Mouse (Mus musculus) CH12.LX (cell line): Measurements from ENCODE around the gene Aim2. TPM values are rescaled to one million over a fixed set of nuclear protein-coding genes. Genes with fewer than 3 reads are reported as not detected.

Experiments used
- DNase-seq: peaks from one replicate; pipeline ENCODE4 v3.0.0-alpha.2; 2013; ENCODE audit errors: extremely low read depth
- H3K27ac ChIP-seq: 2 replicates; pipeline ENCODE4 v1.5.1; 2012; ENCODE audit warnings: low read depth, mild to moderate bottlenecking, control low read depth, moderate library complexity; ENCODE audit not compliant: insufficient read depth
- H3K27me3 ChIP-seq: replicated peaks from 2 replicates; pipeline ENCODE3; 2012; ENCODE audit warnings: inconsistent platforms
- H3K36me3 ChIP-seq, 2 experiments: replicated peaks in 1 of 2; 2 replicates each; pipeline versions ENCODE3 to v1.6.1; 2012; ENCODE audit warnings: inconsistent platforms in 1 of 2, low read length in 1 of 2, mild to moderate bottlenecking in 1 of 2, mixed read lengths in 1 of 2, moderate library complexity in 1 of 2; ENCODE audit not compliant: control insufficient read depth in 1 of 2, insufficient read depth in 1 of 2
- H3K4me1 ChIP-seq, 2 experiments: 2 replicates each; pipeline ENCODE4 v1.6.1; 2012; ENCODE audit warnings: inconsistent platforms in 1 of 2, moderate library complexity in 1 of 2; ENCODE audit not compliant: insufficient read depth in 2 of 2, control insufficient read depth in 1 of 2
- H3K4me2 ChIP-seq: 2 replicates; pipeline ENCODE4 v1.6.1; 2012; ENCODE audit warnings: low read depth, mild to moderate bottlenecking, control low read depth; ENCODE audit not compliant: poor library complexity, insufficient read depth, severe bottlenecking
- H3K4me3 ChIP-seq, 3 experiments: fragments of 150-350 bp in 1 of 3; sonication (generic) in 1 of 3; replicated peaks in 1 of 3; 2 replicates each; pipeline versions ENCODE3 to v1.5.1; 2011 to 2012; ENCODE audit warnings: low read depth in 2 of 3, low read length in 2 of 3, mild to moderate bottlenecking in 2 of 3, moderate library complexity in 2 of 3, control low read depth in 1 of 3, improper control_type of control experiment in 1 of 3, inconsistent platforms in 1 of 3, mixed read lengths in 1 of 3; ENCODE audit not compliant: poor library complexity in 1 of 3
- H3K79me2 ChIP-seq: replicated peaks from 2 replicates; pipeline ENCODE4 v1.6.1; 2012; ENCODE audit warnings: mild to moderate bottlenecking, moderate library complexity; ENCODE audit not compliant: control insufficient read depth, poor library complexity, insufficient read depth, severe bottlenecking; ENCODE audit errors: extremely low read depth
- H3K9ac ChIP-seq: 2 replicates; pipeline ENCODE4 v1.6.1; 2012; ENCODE audit warnings: low read depth, mild to moderate bottlenecking, control low read depth, moderate library complexity; ENCODE audit not compliant: insufficient read depth
- H3K9me3 ChIP-seq: replicated peaks from 2 replicates; pipeline ENCODE3; 2012; ENCODE audit warnings: low read length, inconsistent platforms, mixed read lengths
- BHLHE40 ChIP-seq: IDR thresholded peaks from 2 replicates; pipeline ENCODE4 v1.6.1; 2011; ENCODE audit warnings: mild to moderate bottlenecking, low read depth, low read length, improper control_type of control experiment
- CHD1 ChIP-seq: IDR thresholded peaks from 2 replicates; pipeline ENCODE4 v1.6.1; 2012; ENCODE audit warnings: low read depth, low read length, improper control_type of control experiment, inconsistent platforms
- E2F4 ChIP-seq: IDR thresholded peaks from 2 replicates; pipeline ENCODE4 v1.6.1; 2011; ENCODE audit warnings: low read depth, low read length, improper control_type of control experiment; ENCODE audit not compliant: insufficient replicate concordance
- GABPA ChIP-seq: IDR thresholded peaks from 2 replicates; pipeline ENCODE4 v1.6.1; 2012; ENCODE audit warnings: low read depth, low read length, improper control_type of control experiment, inconsistent platforms; ENCODE audit not compliant: insufficient replicate concordance
- HCFC1 ChIP-seq: IDR thresholded peaks from 2 replicates; pipeline ENCODE4 v1.6.1; 2012; ENCODE audit warnings: low read depth, mild to moderate bottlenecking, inconsistent platforms, low read length, improper control_type of control experiment
- MAFK ChIP-seq: IDR thresholded peaks from 2 replicates; pipeline ENCODE4 v1.6.1; 2011; ENCODE audit warnings: low read length, improper control_type of control experiment; ENCODE audit not compliant: insufficient replicate concordance
- MAZ ChIP-seq: IDR thresholded peaks from 2 replicates; pipeline ENCODE4 v1.6.1; 2012; ENCODE audit warnings: low read depth, mild to moderate bottlenecking, inconsistent platforms, low read length, improper control_type of control experiment, moderate library complexity
- MYC ChIP-seq: IDR thresholded peaks from 2 replicates; pipeline ENCODE4 v1.6.1; 2011; ENCODE audit warnings: low read depth, mild to moderate bottlenecking, improper control_type of control experiment, low read length
- PAX5 ChIP-seq: IDR thresholded peaks from 2 replicates; pipeline ENCODE4 v1.6.1; 2012; ENCODE audit warnings: low read length, inconsistent platforms, mixed read lengths
- RAD21 ChIP-seq: IDR thresholded peaks from 2 replicates; pipeline ENCODE4 v1.6.1; 2011; ENCODE audit warnings: low read depth, mild to moderate bottlenecking, low read length, improper control_type of control experiment, moderate library complexity
- RCOR1 ChIP-seq: conservative IDR thresholded peaks from 2 replicates; pipeline ENCODE4 v1.6.1; 2012; ENCODE audit warnings: low read depth, mild to moderate bottlenecking, inconsistent platforms, low read length, improper control_type of control experiment
- SIN3A ChIP-seq: IDR thresholded peaks from 2 replicates; pipeline ENCODE4 v1.6.1; 2012; ENCODE audit warnings: low read length, improper control_type of control experiment, inconsistent platforms
- SMC3 ChIP-seq: IDR thresholded peaks from 2 replicates; pipeline ENCODE4 v1.6.1; 2011; ENCODE audit warnings: low read depth, low read length, improper control_type of control experiment
- TBP ChIP-seq: conservative IDR thresholded peaks from 2 replicates; pipeline ENCODE4 v1.6.1; 2011; ENCODE audit warnings: low read depth, low read length, improper control_type of control experiment
- TCF12 ChIP-seq: IDR thresholded peaks from 2 replicates; pipeline ENCODE4 v1.6.1; 2014; ENCODE audit warnings: low read depth, mild to moderate bottlenecking, inconsistent platforms, low read length, improper control_type of control experiment
- UBTF ChIP-seq: IDR thresholded peaks from 2 replicates; pipeline ENCODE4 v1.6.1; 2012; ENCODE audit warnings: low read depth, mild to moderate bottlenecking, inconsistent platforms, low read length, improper control_type of control experiment, moderate library complexity
- USF1 ChIP-seq: IDR thresholded peaks from 2 replicates; pipeline ENCODE4 v1.6.1; 2014; ENCODE audit warnings: low read depth, mild to moderate bottlenecking, inconsistent platforms, low read length, improper control_type of control experiment
- ZC3H11A ChIP-seq: IDR thresholded peaks from 2 replicates; pipeline ENCODE4 v1.6.1; 2012; ENCODE audit warnings: low read depth, mild to moderate bottlenecking, inconsistent platforms, low read length, improper control_type of control experiment
- ZKSCAN1 ChIP-seq: IDR thresholded peaks from 2 replicates; pipeline ENCODE4 v1.6.1; 2012; ENCODE audit warnings: low read depth, inconsistent platforms, low read length, improper control_type of control experiment, borderline replicate concordance
- dilution Hi-C: fragments of 300-500 bp; cut with MboI; formaldehyde crosslinking; loops from 2 replicates; pipeline ENCODE4 v1.14.3; 2020; ENCODE audit warnings: low sequenced_read_pairs; ENCODE audit not compliant: extremely low pct_unique_long_range_greater_than_20kb, extremely low pct_ligation_motif_present
- in situ Hi-C: fragments of 300-500 bp; cut with MboI; formaldehyde crosslinking; loops from 3 replicates; pipeline ENCODE4 v1.14.3; 2019; ENCODE audit warnings: low sequenced_read_pairs, low pct_ligation_motif_present, low pct_unique_long_range_greater_than_20kb, mixed read lengths
- polyA plus RNA-seq: library from polyadenylated mRNA; unstranded; fragments of >175 nt; gene quantifications from 2 replicates; pipeline ENCODE4 v1.2.1, GENCODE M21; 2012; ENCODE audit warnings: low read depth; ENCODE audit not compliant: insufficient read length
- total RNA-seq, 2 experiments: library from RNA; depleted of rRNA; stranded (reverse); fragments of 300-350 nt in 1 of 2; fragments of >200 nt in 1 of 2; gene quantifications; 2 replicates each; pipeline ENCODE4 v1.2.3; 2012 to 2014

The Aim2 gene
- total and polyA plus RNA-seq, 3 experiments = 59.7 to 117 (median 87.0) TPM

GRCm38 (mm10) chr1:173369611-173370010 is 18.9 kb downstream of the Aim2 start:
- dilution Hi-C loops = no loop called here

GRCm38 (mm10) chr1:173370456-173370855 is 19.8 kb downstream of the Aim2 start:
- TF ChIP-seq ZC3H11A (no peak), TBP (no peak), SIN3A (no peak), UBTF (no peak), GABPA (no peak), E2F4 (no peak), SMC3 (no peak), MAFK (no peak), TCF12 (no peak), PAX5 (no peak), CHD1 (no peak)
- TF ChIP-seq, all 38 proteins: peak for 0
- in situ Hi-C loops = no loop called here
- H3K9me3 ChIP-seq = no peaks in the 10 kb centered on the region
- H3K4me1 ChIP-seq = peaks cover 4 to 12% of the 10 kb centered on the region in 2 experiments
- dilution Hi-C loops = no loop called here
- no peak overlapping the region for H3K4me3 ChIP-seq
- no peak overlapping the region for H3K4me2 ChIP-seq
- no peak overlapping the region for H3K9ac ChIP-seq
- H3K79me2 ChIP-seq = no peaks in the 10 kb centered on the region
- H3K27me3 ChIP-seq = peaks cover 30% of the 10 kb centered on the region
- DNase-seq = no peak
- no peak overlapping the region for H3K27ac ChIP-seq
- H3K36me3 ChIP-seq = no peaks in the 10 kb centered on the region

More at GRCm38 (mm10) chr1:173369611-173370010, 18.9 kb downstream of the Aim2 start:
- no peaks in the 10 kb centered on the region for H3K9me3 ChIP-seq
- no peaks in the 10 kb centered on the region for H3K79me2 ChIP-seq
- no peak overlapping the region for H3K27ac ChIP-seq
- H3K4me3 ChIP-seq = no peak overlapping the region
- H3K4me2 ChIP-seq = no peak overlapping the region
- H3K4me1 ChIP-seq = peaks cover 4 to 17% of the 10 kb centered on the region in 2 experiments
- H3K9ac ChIP-seq = no peak overlapping the region
- no peak for DNase-seq
- in situ Hi-C loops = no loop called here
- TF ChIP-seq USF1 (no peak), SIN3A (no peak), E2F4 (no peak)
- no peaks in the 10 kb centered on the region for H3K36me3 ChIP-seq
- peaks cover 34% of the 10 kb centered on the region for H3K27me3 ChIP-seq

- in situ Hi-C loops = no loop called here
- no peak overlapping the region for H3K9ac ChIP-seq
- TF ChIP-seq MYC = no peak
- no peak for TF ChIP-seq HCFC1
- no peak for TF ChIP-seq ZC3H11A
- no peak for TF ChIP-seq TCF12
- no peak for TF ChIP-seq CHD1
- TF ChIP-seq MAZ = no peak
- TF ChIP-seq ZKSCAN1 = no peak
- no peak for TF ChIP-seq RAD21
- no peak for TF ChIP-seq RCOR1
- no peak for TF ChIP-seq MAFK
- TF ChIP-seq BHLHE40 = no peak
- H3K27ac ChIP-seq = no peak overlapping the region
- dilution Hi-C loops = no loop called here
- H3K4me2 ChIP-seq = no peak overlapping the region
- no peaks in the 10 kb centered on the region for H3K36me3 ChIP-seq
- H3K9me3 ChIP-seq = no peaks in the 10 kb centered on the region
- DNase-seq = no peak
- peaks cover 0 to 1% of the 10 kb centered on the region in 2 experiments; a peak in 2 of 4 replicates for H3K4me1 ChIP-seq
- peaks cover 27% of the 10 kb centered on the region for H3K27me3 ChIP-seq
- no peak overlapping the region for H3K4me3 ChIP-seq
- no peaks in the 10 kb centered on the region for H3K79me2 ChIP-seq
Observed at GRCm38 (mm10) chr1:173371586-173371985, 20.9 kb downstream of the Aim2 start.
